Mouse (Mus musculus): ENCODE measurements around the gene Hmcn1.

Gene Hmcn1

DNA sequence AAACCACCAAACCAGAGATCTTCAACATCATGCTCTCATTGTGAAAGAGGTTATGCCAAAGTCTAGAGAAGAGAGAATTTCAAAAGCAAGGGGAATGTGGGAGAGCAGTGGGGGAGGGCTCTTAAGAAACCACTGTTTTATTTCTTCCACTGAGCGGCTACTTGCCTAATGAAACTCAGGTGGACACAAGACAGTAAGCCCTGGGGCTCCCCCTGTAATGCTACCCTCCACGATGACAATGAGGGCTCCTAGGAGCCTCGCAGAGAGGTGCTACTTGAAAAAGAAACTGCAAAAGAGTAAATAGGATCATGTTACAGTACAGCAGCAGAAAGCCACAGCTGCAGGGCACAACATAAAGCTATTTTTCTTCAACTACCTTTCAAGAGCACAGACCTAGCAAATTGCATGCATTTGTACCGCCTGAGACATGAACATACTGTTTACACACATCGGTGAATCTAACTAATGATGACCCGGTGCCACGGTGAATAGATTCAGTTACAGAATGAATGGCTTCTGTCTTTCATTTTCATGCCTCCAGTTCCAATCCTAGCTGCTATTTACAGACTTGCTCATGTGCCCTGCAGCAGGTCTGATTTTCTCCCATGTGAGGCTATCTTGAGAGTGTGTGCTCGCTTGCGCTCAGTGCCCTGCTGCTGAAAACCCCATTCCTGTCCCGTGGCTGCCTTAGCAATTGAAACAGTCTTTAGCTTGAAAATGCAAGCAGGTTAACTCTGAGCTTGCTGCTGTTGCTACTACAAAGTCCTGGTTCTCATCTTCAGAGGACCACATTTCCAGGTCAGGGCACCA is 1.3 kb downstream of the Hmcn1 start:
- DNase-seq, result no peak

DNA sequence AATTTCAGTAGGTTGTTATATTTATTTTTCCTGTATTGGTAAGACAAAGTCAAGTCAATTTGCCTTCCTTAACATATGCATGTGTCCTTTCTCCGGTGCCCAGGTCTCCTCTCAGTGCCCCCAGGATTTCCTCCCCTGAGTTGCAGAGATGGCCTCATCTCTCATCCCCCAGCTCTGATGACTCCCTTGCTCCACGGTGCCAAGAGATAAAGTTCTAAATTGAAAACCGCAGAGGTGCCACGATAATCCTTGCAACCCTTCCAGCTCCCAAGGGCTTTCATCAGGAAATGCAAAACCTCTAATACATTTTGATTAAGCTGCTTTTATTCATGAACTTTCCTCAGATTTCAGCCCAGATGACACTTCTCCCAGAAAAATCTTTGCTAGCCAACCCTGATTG is 8.3 kb downstream of the Hmcn1 start:
- DNase-seq, result no peak

DNA sequence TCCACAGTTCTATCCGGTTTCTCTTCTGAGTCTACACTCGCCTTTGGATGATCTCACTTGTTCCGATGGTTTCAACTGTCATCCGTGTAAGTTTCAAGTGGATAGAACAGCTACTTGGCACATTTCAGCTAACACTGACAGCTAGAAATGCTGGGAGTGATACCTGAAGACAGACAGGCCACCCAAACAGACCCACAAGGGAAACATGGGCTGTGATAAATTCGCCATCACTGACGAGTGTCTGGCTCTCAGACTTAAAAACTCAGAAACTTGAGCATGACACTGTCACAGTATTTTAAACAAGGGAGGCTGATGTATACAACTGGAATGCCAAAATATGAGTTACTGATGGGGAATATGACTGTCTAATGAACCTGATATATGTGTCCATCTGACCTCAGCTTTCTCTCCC is 9.1 kb downstream of the Hmcn1 start:
- DNase-seq, result no peak

DNA sequence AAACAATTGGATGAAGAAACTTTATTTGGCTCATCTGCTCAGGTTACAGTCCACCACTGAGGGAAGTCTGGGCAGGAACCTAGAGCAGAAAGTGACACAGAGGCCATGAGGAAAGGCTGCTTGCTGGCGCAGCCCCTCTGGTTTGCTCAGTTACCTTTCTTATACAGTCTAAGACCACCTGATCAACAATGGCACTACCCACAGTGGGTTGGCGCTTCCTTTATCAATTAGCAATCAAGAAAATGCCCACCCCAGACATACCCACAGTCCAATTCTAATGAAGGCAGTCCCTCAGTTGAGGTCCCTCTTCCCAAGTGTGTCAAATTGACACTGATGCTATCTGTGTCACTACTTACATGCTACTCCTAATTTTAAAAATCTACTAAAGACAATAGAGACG is 14.6 kb downstream of the Hmcn1 start:
- DNase-seq, result no peak

DNA sequence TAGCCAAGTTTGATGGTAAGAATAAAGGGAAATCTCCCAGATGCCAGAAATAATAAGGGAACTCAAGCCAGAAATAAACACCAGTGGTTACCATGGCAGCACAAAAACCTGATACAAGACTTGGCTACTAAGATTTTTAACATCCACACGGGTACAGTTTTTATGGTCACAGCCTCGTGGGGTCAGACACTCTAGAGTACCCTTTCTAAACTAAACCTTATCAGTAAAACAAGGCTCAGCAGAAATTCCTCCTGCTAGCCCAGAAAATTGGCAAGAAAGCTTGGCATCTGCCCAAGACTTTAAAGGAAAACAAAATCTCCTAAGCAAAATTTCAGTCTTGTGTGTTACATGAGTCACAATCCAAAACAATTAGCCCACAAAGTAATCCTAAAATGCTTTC is 17.0 kb downstream of the Hmcn1 start:
- DNase-seq, result no peak

DNA sequence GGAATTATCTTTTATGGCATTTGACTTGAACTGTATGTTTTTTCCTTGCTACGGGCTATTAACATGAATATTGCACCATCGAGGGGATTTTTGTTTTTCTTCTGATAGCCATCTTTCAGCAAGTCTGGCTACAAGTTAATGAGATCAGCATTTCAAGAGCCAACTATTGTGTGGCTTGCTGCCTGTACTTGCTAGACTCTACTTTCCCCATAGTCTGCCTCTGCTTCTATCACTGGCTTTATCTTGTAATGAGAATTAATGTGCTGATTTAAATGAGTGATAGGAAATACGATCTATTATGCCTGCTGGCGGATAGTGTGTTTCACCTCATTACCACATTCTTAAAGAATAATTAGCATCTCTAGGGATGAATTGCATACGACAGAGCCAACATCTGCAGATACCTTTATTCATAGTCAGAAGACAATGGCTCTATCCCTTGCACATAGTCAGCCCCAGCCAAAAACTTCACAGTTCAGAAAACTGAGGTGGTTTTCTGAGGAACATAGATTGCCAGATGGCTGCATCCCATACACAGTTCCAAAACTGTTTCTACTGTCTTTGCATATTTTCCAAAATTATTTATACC is 33.7 kb downstream of the Hmcn1 start:
- no peak for DNase-seq

DNA sequence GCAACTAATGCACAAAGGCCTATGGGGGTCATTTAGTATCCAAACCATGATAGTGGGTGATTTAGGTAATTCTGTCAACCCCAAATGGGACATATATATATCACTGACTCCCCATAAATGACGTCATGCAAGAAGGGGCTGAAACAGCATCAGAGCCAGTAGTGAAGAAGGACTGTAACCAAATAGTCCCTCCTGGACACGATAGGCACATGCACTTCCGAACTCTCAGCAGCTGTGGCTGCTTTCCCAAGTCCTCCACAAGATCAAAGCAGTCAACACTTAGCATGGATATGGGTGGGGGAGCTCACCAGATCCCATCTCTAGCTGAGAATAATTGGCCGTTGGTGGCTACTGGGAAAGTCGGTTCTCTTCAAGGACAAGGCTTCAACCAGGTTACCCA is 42.2 kb downstream of the Hmcn1 start:
- no peak for DNase-seq

DNA sequence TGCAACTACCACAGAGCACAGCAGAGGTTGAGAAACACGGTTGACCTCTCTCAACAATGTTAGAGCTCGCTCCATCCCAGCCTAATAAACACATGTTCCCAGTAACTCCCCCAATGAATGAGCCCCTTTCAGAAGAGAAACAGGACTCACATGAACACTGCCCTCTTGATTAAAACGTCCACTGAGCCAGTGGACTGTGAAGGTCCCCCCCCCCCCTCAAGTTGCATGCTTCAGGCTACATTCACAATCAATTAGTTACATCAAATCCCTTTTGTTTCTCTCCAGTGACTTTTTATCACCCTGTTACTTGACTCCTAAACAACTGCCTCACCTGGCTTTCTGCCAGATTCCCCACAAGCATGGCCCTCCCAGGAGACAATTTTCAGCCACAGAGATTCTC is 43.2 kb downstream of the Hmcn1 start:
- DNase-seq, result no peak

DNA sequence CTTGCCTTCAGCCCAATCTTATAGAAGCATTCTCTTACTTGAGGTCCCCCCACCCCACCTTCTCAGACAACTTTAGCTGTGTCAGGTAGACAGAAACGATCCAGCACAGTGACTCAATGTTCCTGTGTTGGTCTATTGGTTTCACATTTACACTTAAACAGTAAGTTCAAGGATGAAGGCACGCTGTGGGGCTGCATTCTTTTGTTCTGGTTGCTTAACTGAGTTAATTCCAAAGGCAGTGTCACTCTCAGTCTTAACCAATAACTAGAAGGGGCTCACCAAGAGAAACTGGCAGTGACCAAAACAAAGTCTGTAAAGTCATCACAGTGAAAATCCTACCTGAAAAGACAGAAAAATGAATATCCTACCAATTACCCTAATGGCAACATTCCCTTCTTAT is 44.3 kb downstream of the Hmcn1 start:
- no peak for DNase-seq

DNA sequence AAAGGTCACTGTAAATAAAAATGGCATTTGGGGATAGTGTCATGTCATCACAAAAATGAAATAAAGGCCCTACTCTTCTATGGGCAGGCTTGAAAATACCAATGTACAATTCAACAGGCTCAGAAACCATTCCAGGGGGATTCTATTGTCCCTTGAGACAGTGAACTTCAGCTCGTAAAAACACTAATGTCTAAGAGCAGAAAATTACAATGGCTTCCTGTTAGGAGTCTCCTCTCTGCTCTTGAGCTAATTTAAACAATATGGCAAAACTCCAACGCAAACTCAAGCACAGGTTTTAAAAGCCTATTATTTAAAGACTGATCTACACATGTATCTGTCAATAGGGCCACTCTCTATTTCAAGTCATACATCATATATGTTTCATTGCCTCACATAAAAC is 49.6 kb downstream of the Hmcn1 start:
- DNase-seq, result no peak

DNA sequence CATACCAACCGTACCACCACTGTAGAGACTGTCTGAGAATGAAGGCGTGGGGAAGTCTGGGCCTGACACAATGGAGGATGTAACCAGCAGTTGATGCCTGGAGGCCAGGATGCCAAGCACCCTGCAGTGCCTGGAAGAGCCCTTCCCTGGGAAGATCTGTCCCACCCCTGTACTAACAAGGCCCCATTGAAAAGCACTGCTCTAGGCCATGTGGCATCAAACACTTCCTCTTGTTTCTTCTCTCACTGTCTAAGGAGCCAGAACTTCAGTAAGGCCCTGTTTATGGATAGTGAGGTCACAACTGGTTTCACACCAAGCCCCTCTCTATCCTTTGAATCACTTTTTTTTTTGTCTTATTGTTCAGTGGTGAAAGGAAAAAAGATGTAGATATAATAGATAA is 51.1 kb downstream of the Hmcn1 start:
- no peak for DNase-seq

DNA sequence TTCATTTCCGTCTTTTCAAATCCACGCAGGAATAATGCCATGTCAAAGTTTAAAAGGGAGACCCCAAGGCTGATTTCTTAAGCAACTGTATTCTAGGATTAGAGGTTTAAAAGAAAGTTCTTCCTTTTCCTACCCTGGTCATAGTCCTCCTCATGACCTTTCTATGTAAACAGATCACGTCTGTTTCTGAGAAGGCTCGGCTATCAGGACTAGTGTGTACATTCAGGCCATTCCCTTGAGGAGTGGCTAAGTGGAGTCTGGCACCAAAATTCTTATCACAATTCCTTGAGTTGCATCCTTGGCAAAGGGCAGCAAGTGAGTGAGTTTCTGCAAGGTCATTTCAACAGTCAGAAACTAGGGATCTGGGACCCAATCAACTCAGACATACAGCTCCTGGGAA is 56.4 kb downstream of the Hmcn1 start:
- DNase-seq, result no peak

DNA sequence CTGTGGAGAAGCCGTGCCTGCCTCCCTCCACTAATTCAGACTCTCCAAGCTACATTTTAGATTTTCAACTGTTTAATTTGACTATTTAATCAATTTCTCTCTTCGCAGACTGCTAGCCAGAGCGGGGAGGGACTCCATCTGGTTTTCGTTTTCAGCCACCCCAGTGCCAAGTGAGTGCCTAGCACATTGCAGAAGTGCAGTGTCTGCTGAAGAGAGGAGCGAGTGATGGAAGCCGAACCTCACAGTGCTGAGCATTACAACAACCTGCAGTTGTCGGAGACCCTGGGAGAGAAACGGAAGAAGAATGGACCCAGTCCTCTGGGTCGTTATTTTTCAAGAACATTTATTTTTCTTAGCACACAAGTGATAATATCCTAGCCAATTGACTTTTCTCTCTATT is 59.6 kb downstream of the Hmcn1 start:
- no peak for DNase-seq

DNA sequence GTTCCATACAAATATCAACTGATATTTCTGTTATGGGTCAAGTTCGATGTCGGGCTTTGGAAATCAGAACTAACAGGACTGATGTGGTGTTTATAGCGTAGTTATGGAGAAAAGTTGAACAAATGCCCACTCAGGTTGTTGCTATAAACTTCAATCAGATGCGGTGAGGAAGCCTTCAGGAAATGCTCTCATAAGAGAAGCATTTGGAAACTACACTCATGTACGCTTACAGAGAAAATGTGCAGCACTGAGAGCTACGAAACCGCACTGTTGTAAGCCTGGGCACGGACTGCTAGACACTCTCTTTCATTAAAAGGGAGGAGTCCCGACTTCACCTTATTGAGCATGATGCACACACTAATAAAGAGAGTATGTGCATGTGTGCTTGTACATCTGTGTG is 72.4 kb downstream of the Hmcn1 start:
- no peak for DNase-seq

DNA sequence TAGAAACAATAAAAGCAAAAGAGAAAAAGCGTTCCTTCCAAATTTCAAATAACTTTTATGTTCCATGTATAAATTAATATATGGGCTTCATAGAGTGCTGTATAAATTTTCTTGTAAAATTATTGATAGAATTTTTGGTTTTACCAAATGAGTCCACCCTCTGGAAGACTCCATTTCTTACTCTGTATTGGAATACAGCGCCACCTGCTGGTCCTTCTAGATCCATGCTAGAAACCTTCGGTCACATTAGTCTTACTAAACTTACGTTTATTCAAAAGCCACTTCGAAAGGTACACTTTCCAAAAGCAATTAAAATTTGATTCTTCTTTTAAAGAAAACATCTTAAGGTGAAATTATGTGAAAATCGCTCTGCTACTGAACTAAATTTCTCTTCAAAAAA is 73.0 kb downstream of the Hmcn1 start:
- DNase-seq, result peak in 1 of 2 experiments; percentile 17

DNA sequence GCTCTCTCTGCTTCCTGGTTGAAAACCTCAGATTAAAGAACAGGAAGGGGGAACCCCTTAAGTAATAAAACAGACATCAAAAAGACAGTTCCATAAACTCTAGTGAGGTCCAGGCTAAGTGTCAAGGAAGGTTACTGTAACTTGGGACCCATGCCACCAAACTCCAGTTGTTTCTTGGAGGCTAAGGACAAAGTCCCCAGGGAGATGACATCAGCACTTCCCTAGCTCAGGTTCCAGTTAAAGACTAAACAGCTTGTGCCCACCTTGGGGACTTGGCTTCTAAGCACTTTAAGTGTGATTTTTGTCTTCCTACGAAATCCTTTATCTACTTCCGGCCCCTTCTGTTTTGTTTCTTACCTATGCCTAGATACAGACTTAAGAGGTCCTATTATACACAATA is 78.3 kb downstream of the Hmcn1 start:
- no peak for DNase-seq

DNA sequence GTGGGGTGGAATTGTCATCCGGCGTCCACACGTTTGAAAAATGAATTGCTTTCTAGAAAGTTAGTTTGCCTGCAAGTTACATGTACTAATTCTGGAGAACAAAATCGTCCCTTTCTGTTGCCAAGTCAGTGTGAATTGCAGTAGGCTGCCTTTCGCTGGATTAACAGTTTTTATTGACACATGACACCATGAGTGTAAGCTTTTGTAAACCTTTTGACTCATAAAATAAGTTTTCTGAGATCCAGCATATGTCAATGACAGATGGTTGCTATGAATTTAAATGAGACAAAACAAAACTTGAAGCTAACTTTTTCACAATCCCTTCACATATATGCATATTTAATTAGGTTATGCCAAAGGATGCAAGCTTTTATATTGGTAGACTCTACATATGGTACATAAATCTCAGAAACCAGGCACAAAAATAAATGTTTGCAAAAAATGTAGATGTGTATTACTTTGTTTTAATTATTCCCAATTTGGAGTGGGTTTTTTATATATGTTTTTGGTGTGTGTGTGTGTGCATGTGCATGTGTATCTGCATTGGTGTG is 79.6 kb downstream of the Hmcn1 start:
- DNase-seq, result no peak

DNA sequence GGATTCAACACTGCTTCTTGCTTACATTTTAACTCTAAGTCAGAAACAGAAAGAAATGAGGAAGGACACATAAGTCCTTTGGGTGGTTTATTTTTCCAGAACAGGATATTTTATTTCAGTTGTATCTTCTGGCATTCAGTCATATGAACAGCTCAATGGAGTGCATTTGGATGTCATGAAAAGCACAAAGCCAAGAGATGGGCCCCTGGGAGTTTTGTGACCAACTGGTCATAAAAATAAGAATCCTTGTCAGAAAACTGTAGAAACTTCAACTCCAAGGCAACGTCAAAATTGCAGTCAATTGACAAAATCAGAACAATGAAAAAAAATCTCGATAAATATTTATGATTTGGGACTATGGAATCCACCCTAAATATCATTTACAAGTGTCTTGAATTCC is 83.6 kb downstream of the Hmcn1 start:
- DNase-seq, result no peak

DNA sequence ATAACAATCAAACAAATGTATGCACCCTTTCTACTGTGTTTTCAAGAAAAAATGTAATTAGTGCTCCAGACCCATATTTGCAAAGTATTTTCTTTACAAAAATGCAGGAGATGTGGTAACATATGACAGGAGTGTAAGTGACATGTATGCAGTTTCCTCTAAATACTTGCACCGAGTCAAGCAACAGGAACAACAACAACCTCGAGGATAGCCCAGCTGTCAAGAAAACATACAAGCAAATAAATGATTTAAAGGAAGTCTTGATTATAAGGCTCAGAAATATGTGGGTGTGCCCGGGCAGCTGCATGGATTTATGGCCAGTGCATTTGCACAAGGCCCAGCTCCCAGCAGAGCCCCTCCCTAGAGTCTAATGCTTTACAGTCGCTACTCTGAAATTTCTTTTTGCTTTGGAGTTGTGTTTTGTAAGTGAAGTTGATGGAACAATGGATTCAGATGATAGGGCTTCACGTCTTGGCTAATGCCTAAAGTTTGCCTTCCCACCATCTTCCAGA is 99.5 kb downstream of the Hmcn1 start:
- no peak for DNase-seq

DNA sequence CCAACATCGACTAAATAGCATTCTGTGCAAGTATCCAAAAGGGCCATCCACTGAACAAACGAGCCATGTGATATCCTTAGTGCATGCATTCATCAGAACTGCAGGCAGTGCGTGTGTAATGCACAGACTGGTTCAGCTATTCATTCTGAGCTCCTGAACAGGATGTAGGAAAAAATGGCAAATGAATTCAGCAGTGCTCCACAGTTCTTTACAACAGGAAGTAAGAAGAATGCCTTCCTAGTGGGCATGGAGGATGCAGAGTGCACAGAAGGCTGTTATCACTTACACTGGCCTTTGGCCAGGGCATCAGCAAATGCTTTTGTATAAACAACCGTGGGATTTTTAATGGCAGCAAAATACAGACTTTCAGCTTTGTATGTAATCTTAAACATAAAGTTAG is 103.2 kb downstream of the Hmcn1 start:
- DNase-seq, result no peak

DNA sequence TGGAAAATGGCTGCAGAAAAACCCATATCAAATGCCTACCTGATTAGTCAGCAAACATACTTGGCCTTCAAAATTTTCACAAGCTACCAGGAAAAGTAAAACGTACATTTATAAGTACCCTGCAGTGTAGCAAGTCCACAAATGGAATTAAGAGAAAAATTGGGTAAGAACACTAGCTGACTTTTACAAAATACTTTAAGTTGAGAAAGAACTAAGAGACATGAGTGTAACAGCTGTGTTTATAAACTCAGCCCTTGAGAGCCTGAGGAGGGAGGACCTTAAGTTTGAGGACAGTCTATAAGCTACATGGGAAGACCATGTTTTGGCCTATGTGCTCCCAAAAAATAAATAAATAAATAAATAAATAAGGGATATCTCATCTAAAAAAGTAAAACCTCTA is 107.0 kb downstream of the Hmcn1 start:
- DNase-seq, result no peak

DNA sequence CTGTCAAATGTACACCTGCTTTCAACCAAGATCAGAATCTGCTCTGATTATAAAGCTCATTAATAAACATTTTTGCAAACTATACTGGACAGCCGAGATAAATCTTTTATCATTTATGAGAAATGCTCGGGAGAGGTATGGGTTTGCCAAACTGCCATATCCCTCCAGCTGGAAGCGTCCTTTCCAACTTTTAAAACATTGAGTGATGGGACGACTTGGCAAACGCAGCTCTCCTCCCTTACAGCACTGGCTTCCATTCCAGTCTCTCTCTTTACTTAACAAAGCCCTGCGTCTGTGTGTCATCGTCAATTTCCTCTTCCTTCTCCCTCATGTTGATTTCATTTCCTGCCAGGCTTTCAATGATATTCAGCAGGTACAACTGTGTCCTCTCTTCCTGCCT is 114.8 kb downstream of the Hmcn1 start:
- DNase-seq, result no peak

DNA sequence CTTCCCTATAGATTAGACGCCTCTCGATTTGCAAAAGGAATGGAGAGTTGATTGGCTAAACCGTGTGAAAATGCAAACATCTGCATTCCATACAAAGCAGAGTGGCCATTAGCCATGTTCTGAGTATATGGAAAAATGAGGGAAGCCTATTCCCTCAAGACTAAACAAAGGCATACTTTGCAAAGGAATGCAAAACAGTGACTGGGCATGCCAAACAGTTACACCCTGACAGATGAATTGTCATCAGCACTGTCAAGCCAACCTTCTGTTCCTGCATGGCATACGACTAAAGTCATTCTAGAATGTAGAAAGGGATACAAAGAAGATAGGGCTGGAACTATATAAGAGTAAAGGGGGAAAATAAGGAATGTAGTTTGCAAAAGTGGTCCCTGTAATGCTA is 115.3 kb downstream of the Hmcn1 start:
- DNase-seq, result no peak

DNA sequence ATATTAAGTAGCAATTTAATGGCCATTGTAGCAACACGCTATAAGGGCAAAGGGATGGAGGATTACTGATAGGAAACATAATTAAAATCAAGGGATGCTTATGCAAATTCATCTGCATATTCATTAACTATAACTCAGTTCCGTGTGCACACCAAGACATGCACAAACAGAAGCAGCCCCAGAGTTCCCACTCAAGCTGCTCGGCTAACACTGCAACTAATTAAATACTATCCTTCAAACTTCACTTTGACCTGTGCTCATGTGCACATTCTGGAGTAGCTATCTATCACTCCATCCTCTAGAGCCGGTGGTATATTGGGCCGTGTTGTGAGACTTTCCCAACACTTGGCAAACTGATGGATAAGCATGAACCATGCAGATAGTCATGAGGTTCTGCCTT is 119.2 kb downstream of the Hmcn1 start:
- no peak for DNase-seq

DNA sequence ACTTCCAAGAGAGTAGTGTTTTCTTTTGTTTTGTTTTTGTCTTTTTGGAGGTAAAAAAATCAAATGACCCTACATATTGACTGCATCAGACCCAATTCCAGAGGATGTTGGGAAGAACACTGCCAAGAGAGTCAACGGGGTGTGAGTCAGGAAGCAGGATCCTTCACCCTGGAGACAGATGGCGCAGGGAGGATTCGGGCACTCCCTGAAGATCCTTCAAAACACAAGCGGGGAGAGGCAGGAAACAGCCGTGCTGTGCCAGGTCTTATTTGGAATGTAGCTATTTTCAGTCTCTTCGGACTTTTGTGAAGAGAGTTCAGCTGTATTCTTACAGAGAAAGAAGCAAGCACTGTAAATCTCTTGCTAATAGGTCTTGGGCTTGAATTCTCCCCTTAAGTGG is 120.0 kb downstream of the Hmcn1 start:
- DNase-seq, result no peak
